Mouse (Mus musculus) layer of hippocampus, adult 9-11 months (tissue): ENCODE results near the gene Gm3015.
"Not testable (repeated sequence)": the region's sequence is repeated elsewhere in the genome, so short reads cannot be mapped to it uniquely, and the experiment has no call there.

Experiments used
- DNase-seq: peaks from one replicate; pipeline ENCODE4 v3.0.0; 2022

Gm3015 gene

GRCm38 (mm10) chr14:42768721-42769120, at the start of gene Gm3015:
Gm3015 (minus strand) TSS chr14:42768821.
- DNase-seq: not testable (repeated sequence)

DNA sequence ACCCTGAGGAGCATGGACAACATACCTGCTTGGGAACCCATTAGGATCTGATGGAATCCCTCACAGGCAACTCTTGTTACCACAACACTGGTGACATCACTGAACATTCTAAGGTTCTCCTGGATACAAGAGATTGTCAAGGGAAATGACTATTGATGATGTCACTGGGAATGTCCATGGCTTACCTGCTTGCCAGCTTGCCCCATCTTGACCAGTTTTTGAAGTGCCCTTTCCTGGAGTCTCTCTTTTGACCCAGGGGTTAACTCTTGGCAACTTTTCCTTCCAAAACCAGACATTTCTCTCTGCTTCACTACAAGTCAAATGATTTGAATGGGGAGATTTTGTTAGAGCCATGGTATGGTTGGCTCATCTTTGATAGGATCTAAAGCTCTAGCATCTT, 29.3 kb upstream of the Gm3015 start, which contains the start of gene Gm10377:
Gene Gm10377 (minus strand): TSS at position 101 of the 400 bp plus-strand sequence.
- not testable (repeated sequence) for DNase-seq
